Mouse (Mus musculus): ENCODE measurements around the gene Ank3. TPM values are rescaled to one million over a fixed set of nuclear protein-coding genes. Genes with fewer than 3 reads are reported as not detected.

The Ank3 gene
- polyA plus RNA-seq, 1 experiment: 39.1 TPM

GRCm38 (mm10) chr10:69952316-69952715 lies 553.7 kb downstream of the Ank3 start:
- 91% methylated on average over 1 of the region's 1 CpGs for WGBS
- Histone ChIP-seq H3K27ac (ENCODE audit: insufficient read depth, low read depth, low read length) (no peak overlapping the region), H3K27me3 (replicated peaks; ENCODE audit: control insufficient read depth, insufficient read depth, low read length) (no peaks in the 10 kb centered on the region), H3K4me1 (ENCODE audit: control insufficient read depth, insufficient read depth, low read length) (peaks cover 13% of the 10 kb centered on the region; the same call in 1 of the 2 replicates), H3K36me3 (ENCODE audit: control insufficient read depth, insufficient read depth, low read length) (peaks cover 3% of the 10 kb centered on the region), H3K4me3 (ENCODE audit: insufficient read depth, low read depth, low read length) (no peak overlapping the region)
- no peak for DNase-seq
- no peak for TF ChIP-seq POLR2A (IDR thresholded peaks at IDR 0.05; ENCODE audit: low read depth, low read length)
- no peak for TF ChIP-seq CTCF (conservative IDR thresholded peaks at IDR 0.05; ENCODE audit: insufficient read depth, insufficient read length, low read depth, low read length)

- 48% methylated on average over 9 of the region's 9 CpGs for WGBS
These were observed 556.2 kb downstream of the Ank3 start for GRCm38 (mm10) chr10:69954657-69955267.

GRCm38 (mm10) chr10:69962226-69962625 lies 563.7 kb downstream of the Ank3 start:
- TF ChIP-seq POLR2A (IDR thresholded peaks at IDR 0.05; ENCODE audit: low read depth, low read length): no peak
- no peak for TF ChIP-seq CTCF (conservative IDR thresholded peaks at IDR 0.05; ENCODE audit: insufficient read depth, insufficient read length, low read depth, low read length)
- peaks cover 2% of the 10 kb centered on the region; the same call in 1 of the 2 replicates for H3K36me3 ChIP-seq (ENCODE audit: control insufficient read depth, insufficient read depth, low read length)
- no peak overlapping the region for H3K27ac ChIP-seq (ENCODE audit: insufficient read depth, low read depth, low read length)
- 0 out of 2 replicates have a peak, but pooled peaks cover 2% of the 10 kb centered on the region for H3K4me1 ChIP-seq (ENCODE audit: control insufficient read depth, insufficient read depth, low read length)
- no peak for DNase-seq
- H3K27me3 ChIP-seq (replicated peaks; ENCODE audit: control insufficient read depth, insufficient read depth, low read length): no peaks in the 10 kb centered on the region
- 74% methylated on average over 7 of the region's 7 CpGs for WGBS
- H3K4me3 ChIP-seq (ENCODE audit: insufficient read depth, low read depth, low read length): no peak overlapping the region

More at GRCm38 (mm10) chr10:69954657-69955267, 556.2 kb downstream of the Ank3 start:
- no peak overlapping the region for H3K27ac ChIP-seq (ENCODE audit: insufficient read depth, low read depth, low read length)
- TF ChIP-seq POLR2A (IDR thresholded peaks at IDR 0.05; ENCODE audit: low read depth, low read length) (no peak), CTCF (conservative IDR thresholded peaks at IDR 0.05; ENCODE audit: insufficient read depth, insufficient read length, low read depth, low read length) (no peak)
- DNase-seq: peak; percentile 25
- H3K36me3 ChIP-seq (ENCODE audit: control insufficient read depth, insufficient read depth, low read length): peaks cover 3% of the 10 kb centered on the region
- H3K4me1 ChIP-seq (ENCODE audit: control insufficient read depth, insufficient read depth, low read length): peaks cover 3% of the 10 kb centered on the region; the same call in 1 of the 2 replicates
- H3K27me3 ChIP-seq (replicated peaks; ENCODE audit: control insufficient read depth, insufficient read depth, low read length): no peaks in the 10 kb centered on the region
- H3K4me3 ChIP-seq (ENCODE audit: insufficient read depth, low read depth, low read length): no peak overlapping the region

GRCm38 (mm10) chr10:69962976-69963375 lies 564.4 kb downstream of the Ank3 start:
- WGBS: 78% methylated on average over 7 of the region's 7 CpGs
- Histone ChIP-seq H3K4me1 (ENCODE audit: control insufficient read depth, insufficient read depth, low read length) (0 out of 2 replicates have a peak, but pooled peaks cover 2% of the 10 kb centered on the region), H3K27ac (ENCODE audit: insufficient read depth, low read depth, low read length) (no peak overlapping the region), H3K4me3 (ENCODE audit: insufficient read depth, low read depth, low read length) (no peak overlapping the region), H3K27me3 (replicated peaks; ENCODE audit: control insufficient read depth, insufficient read depth, low read length) (no peaks in the 10 kb centered on the region), H3K36me3 (ENCODE audit: control insufficient read depth, insufficient read depth, low read length) (peaks cover 2% of the 10 kb centered on the region; the same call in 1 of the 2 replicates)
- DNase-seq: no peak
- no peak for TF ChIP-seq CTCF (conservative IDR thresholded peaks at IDR 0.05; ENCODE audit: insufficient read depth, insufficient read length, low read depth, low read length)
- TF ChIP-seq POLR2A (IDR thresholded peaks at IDR 0.05; ENCODE audit: low read depth, low read length): no peak

- H3K27me3 ChIP-seq (replicated peaks; ENCODE audit: control insufficient read depth, insufficient read depth, low read length): no peaks in the 10 kb centered on the region
- H3K27ac ChIP-seq (ENCODE audit: insufficient read depth, low read depth, low read length): no peak overlapping the region
- peaks cover 3% of the 10 kb centered on the region for H3K36me3 ChIP-seq (ENCODE audit: control insufficient read depth, insufficient read depth, low read length)
- peak; percentile 42 for DNase-seq
- H3K4me3 ChIP-seq (ENCODE audit: insufficient read depth, low read depth, low read length): no peak overlapping the region
- WGBS: 3% methylated on average over 5 of the region's 5 CpGs
- no peak for TF ChIP-seq POLR2A (IDR thresholded peaks at IDR 0.05; ENCODE audit: low read depth, low read length)
- TF ChIP-seq CTCF (conservative IDR thresholded peaks at IDR 0.05; ENCODE audit: insufficient read depth, insufficient read length, low read depth, low read length): peak; percentile 43
- 0 out of 2 replicates have a peak, but pooled peaks cover 2% of the 10 kb centered on the region for H3K4me1 ChIP-seq (ENCODE audit: control insufficient read depth, insufficient read depth, low read length)
These were observed 566.0 kb downstream of the Ank3 start for GRCm38 (mm10) chr10:69964611-69965010.

- 73% methylated on average over 6 of the region's 6 CpGs for WGBS
- no peak overlapping the region for H3K4me3 ChIP-seq (ENCODE audit: insufficient read depth, low read depth, low read length)
- H3K36me3 ChIP-seq (ENCODE audit: control insufficient read depth, insufficient read depth, low read length): peaks cover 3% of the 10 kb centered on the region
- H3K4me1 ChIP-seq (ENCODE audit: control insufficient read depth, insufficient read depth, low read length): 0 out of 2 replicates have a peak, but pooled peaks cover 2% of the 10 kb centered on the region
- no peak for TF ChIP-seq POLR2A (IDR thresholded peaks at IDR 0.05; ENCODE audit: low read depth, low read length)
- no peak for TF ChIP-seq CTCF (conservative IDR thresholded peaks at IDR 0.05; ENCODE audit: insufficient read depth, insufficient read length, low read depth, low read length)
- no peak overlapping the region for H3K27ac ChIP-seq (ENCODE audit: insufficient read depth, low read depth, low read length)
- no peaks in the 10 kb centered on the region for H3K27me3 ChIP-seq (replicated peaks; ENCODE audit: control insufficient read depth, insufficient read depth, low read length)
- DNase-seq: no peak
These were observed 566.5 kb downstream of the Ank3 start for GRCm38 (mm10) chr10:69965085-69965484.

- 44% methylated on average over 4 of the region's 4 CpGs for WGBS
- Histone ChIP-seq H3K4me3 (ENCODE audit: insufficient read depth, low read depth, low read length) (no peak overlapping the region), H3K27ac (ENCODE audit: insufficient read depth, low read depth, low read length) (no peak overlapping the region), H3K4me1 (ENCODE audit: control insufficient read depth, insufficient read depth, low read length) (0 out of 2 replicates have a peak, but pooled peaks cover 2% of the 10 kb centered on the region), H3K27me3 (replicated peaks; ENCODE audit: control insufficient read depth, insufficient read depth, low read length) (no peaks in the 10 kb centered on the region), H3K36me3 (ENCODE audit: control insufficient read depth, insufficient read depth, low read length) (peaks cover 2% of the 10 kb centered on the region)
- TF ChIP-seq POLR2A (IDR thresholded peaks at IDR 0.05; ENCODE audit: low read depth, low read length) (no peak), CTCF (conservative IDR thresholded peaks at IDR 0.05; ENCODE audit: insufficient read depth, insufficient read length, low read depth, low read length) (no peak)
- no peak for DNase-seq
These were observed 569.4 kb downstream of the Ank3 start for GRCm38 (mm10) chr10:69967994-69968393.
